Comparison of ENCODE assay signal across 9 mouse cellular contexts in genomic region chr14:105922427-105922826, GRCm38 (mm10). TPM values are rescaled to one million over a fixed set of nuclear protein-coding genes. Genes with fewer than 3 reads are reported as not detected.
DNase-seq lines count a peak whose midpoint lies in the region; ATAC-seq and TF ChIP-seq lines count a peak whose summit lies in the region.
"Had no signal": no experiment of that assay in that cellular context is flagged by ENCODE, and none has a peak within 500 bp of the region (broad histone marks: within the 10 kb centered on the region; RNA-seq: fewer than 3 reads in every experiment).

No protein-coding gene starts in this region.

- H3K9ac ChIP-seq in heart, embryonic 15.5 days: no peak overlapping the region
- H3K9ac ChIP-seq in lung, embryonic 16.5 days (ENCODE audit: low read length): no peak overlapping the region
- H3K9ac ChIP-seq in stomach, embryonic 15.5 days: no peak overlapping the region
- H3K9ac ChIP-seq: limb, embryonic 15.5 days had no signal

- TF ChIP-seq POLR2A in embryonic fibroblast, embryonic 13.5 days (IDR thresholded peaks at IDR 0.05; ENCODE audit: low read depth, low read length): no peak

- peak overlapping the region; percentile 20; the same call in 1 of the 2 replicates for H3K27ac ChIP-seq in heart, embryonic 15.5 days
- H3K27ac ChIP-seq in lung, embryonic 16.5 days (ENCODE audit: low read length): no peak overlapping the region
- peak overlapping the region; percentile 98 for H3K27ac ChIP-seq in embryonic fibroblast, embryonic 13.5 days (ENCODE audit: insufficient read depth, low read length)
- peak overlapping the region; percentile 68; the same call in 1 of the 2 replicates for H3K27ac ChIP-seq in stomach, embryonic 15.5 days
- H3K27ac ChIP-seq: limb, embryonic 15.5 days had no signal

- H3K27me3 ChIP-seq in heart, embryonic 15.5 days: no peaks in the 10 kb centered on the region
- H3K27me3 ChIP-seq in lung, embryonic 16.5 days (ENCODE audit: control insufficient read depth, insufficient read depth, low read depth, low read length): no peaks in the 10 kb centered on the region
- H3K27me3 ChIP-seq in stomach, embryonic 15.5 days (replicated peaks): no peaks in the 10 kb centered on the region
- H3K27me3 ChIP-seq: limb, embryonic 15.5 days had no signal

- no peaks in the 10 kb centered on the region for H3K9me3 ChIP-seq in heart, embryonic 15.5 days (replicated peaks)
- H3K9me3 ChIP-seq in lung, embryonic 16.5 days (ENCODE audit: control insufficient read depth, low read length): no peaks in the 10 kb centered on the region
- no peaks in the 10 kb centered on the region for H3K9me3 ChIP-seq in stomach, embryonic 15.5 days
- H3K9me3 ChIP-seq: limb, embryonic 15.5 days had no signal

- 31% methylated on average over 5 of the region's 5 CpGs for WGBS in heart, embryonic 15.5 days
- WGBS in lung, embryonic 16.5 days: 20% methylated on average over 5 of the region's 5 CpGs
- WGBS in stomach, embryonic 15.5 days: 19% methylated on average over 5 of the region's 5 CpGs

- H3K4me1 ChIP-seq in heart, embryonic 15.5 days (replicated peaks): peaks cover 21% of the 10 kb centered on the region
- H3K4me1 ChIP-seq in lung, embryonic 16.5 days (replicated peaks; ENCODE audit: control insufficient read depth, insufficient read depth, low read length): peaks cover 23% of the 10 kb centered on the region
- peaks cover 5% of the 10 kb centered on the region for H3K4me1 ChIP-seq in embryonic fibroblast, embryonic 13.5 days (ENCODE audit: control insufficient read depth, insufficient read depth, low read length)
- H3K4me1 ChIP-seq in stomach, embryonic 15.5 days: peaks cover 6% of the 10 kb centered on the region

- no peak for DNase-seq in heart, adult 9 months (ENCODE audit: low spot score in 2 of 2)
- DNase-seq in lung, postnatal 36 days: no peak
- DNase-seq in adrenal gland, postnatal 4 days (ENCODE audit: low spot score in 2 of 2): no peak
- DNase-seq in cerebellum, postnatal 4 days (ENCODE audit: low spot score in 2 of 2): no peak

- H3K4me3 ChIP-seq in heart, embryonic 15.5 days: no peak overlapping the region
- H3K4me3 ChIP-seq in lung, embryonic 16.5 days (ENCODE audit: low read length): no peak overlapping the region
- H3K4me3 ChIP-seq in embryonic fibroblast, embryonic 13.5 days (ENCODE audit: insufficient read depth, low read length): no peak overlapping the region
- H3K4me3 ChIP-seq in stomach, embryonic 15.5 days (replicated peaks): no peak overlapping the region
- H3K4me3 ChIP-seq: limb, embryonic 15.5 days had no signal

- TF ChIP-seq CTCF in embryonic fibroblast, embryonic 13.5 days (IDR thresholded peaks at IDR 0.05; ENCODE audit: borderline replicate concordance, insufficient read depth, low read length): no peak

- no peaks in the 10 kb centered on the region for H3K36me3 ChIP-seq in heart, embryonic 15.5 days
- no peaks in the 10 kb centered on the region for H3K36me3 ChIP-seq in lung, embryonic 16.5 days (ENCODE audit: control insufficient read depth, insufficient read depth, low read length)
- H3K36me3 ChIP-seq in stomach, embryonic 15.5 days: no peaks in the 10 kb centered on the region
- H3K36me3 ChIP-seq: limb, embryonic 15.5 days had no signal

- no peak for ATAC-seq in heart, embryonic 15.5 days (replicated peaks; ENCODE audit: insufficient number of reproducible peaks, insufficient read depth, low FRiP score, low read depth)
- ATAC-seq in lung, embryonic 16.5 days (ENCODE audit: low read depth): peak; percentile 19; the same call in 1 of the 2 replicates
- ATAC-seq in stomach, embryonic 15.5 days (ENCODE audit: insufficient read depth, low FRiP score, low read depth): no peak

- no peak overlapping the region for H3K4me2 ChIP-seq in heart, embryonic 15.5 days
- H3K4me2 ChIP-seq in lung, embryonic 16.5 days (ENCODE audit: low read depth, low read length): no peak overlapping the region
- H3K4me2 ChIP-seq in stomach, embryonic 15.5 days: no peak overlapping the region
- H3K4me2 ChIP-seq: limb, embryonic 15.5 days had no signal

RNA-seq across cellular contexts. Expression of gene Spry2, which starts 25.8 kb away (rescaled TPM):
- polyA plus RNA-seq in heart, embryonic 15.5 days (2015; fragmentation: Nextera tagmentation; extraction: Ambion mirVana): 43.2 and 72.3 TPM in 2 replicates
- 52.1 and 61.7 TPM in 2 replicates for polyA plus RNA-seq in lung, embryonic 16.5 days (2015; fragmentation: Nextera tagmentation; extraction: Ambion mirVana)
- 41.0 and 48.6 TPM in 2 replicates for polyA plus RNA-seq in embryonic fibroblast, embryonic 13.5 days (2011; ENCODE audit: insufficient read length, low read depth, missing spikeins)
- 53.3 and 53.8 TPM in 2 replicates for polyA plus RNA-seq in stomach, embryonic 15.5 days (2015; fragmentation: Nextera tagmentation; extraction: Ambion mirVana)
- total RNA-seq in adrenal gland, postnatal 4 days (2021): 10 to 100 TPM; 51.5 to 55.0 TPM
